Mouse (Mus musculus) kidney, postnatal 36 days (tissue): ENCODE data around the gene Rhbdf2.
A peak's percentile ranks its signal among the peaks of the same experiment; 100 is the strongest.

Experiments
- DNase-seq, 2 experiments: peaks; one replicate each; pipeline ENCODE4 v3.0.0; 2021 to 2022; ENCODE audit warnings: mixed read lengths in 2 of 2

The Rhbdf2 gene

DNA sequence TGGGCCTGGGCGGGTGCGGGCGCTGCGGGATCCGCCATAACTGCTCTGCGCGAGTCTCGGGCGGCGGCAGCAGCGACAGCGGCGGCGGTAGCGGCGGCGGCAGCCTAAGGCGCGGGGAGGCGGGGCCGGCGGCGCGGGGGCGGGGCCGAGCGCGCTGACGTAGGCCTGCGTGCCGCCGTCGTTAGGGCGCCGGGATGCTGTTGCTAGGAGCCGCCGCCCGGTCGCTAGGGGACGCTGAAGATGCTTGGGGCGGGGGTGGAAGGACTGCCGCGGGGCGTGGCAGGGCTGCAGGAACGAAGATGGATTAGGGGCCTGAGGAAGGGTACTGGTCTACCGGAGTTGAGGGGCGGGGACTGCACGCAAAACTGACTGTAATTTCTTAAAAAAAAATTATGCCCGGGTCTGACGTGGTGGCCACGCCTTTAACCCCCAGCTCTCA, 45.4 kb downstream of the Rhbdf2 start, which contains the start of gene Ube2o:
Gene Ube2o (minus strand): TSS at position 72 of the 439 bp plus-strand sequence.
- peak; percentile 85 to 94 for DNase-seq

GRCm38 (mm10) chr11:116580711-116581375, 46.0 kb downstream of the Rhbdf2 start:
- peak; percentile 32 to 70 for DNase-seq

DNA sequence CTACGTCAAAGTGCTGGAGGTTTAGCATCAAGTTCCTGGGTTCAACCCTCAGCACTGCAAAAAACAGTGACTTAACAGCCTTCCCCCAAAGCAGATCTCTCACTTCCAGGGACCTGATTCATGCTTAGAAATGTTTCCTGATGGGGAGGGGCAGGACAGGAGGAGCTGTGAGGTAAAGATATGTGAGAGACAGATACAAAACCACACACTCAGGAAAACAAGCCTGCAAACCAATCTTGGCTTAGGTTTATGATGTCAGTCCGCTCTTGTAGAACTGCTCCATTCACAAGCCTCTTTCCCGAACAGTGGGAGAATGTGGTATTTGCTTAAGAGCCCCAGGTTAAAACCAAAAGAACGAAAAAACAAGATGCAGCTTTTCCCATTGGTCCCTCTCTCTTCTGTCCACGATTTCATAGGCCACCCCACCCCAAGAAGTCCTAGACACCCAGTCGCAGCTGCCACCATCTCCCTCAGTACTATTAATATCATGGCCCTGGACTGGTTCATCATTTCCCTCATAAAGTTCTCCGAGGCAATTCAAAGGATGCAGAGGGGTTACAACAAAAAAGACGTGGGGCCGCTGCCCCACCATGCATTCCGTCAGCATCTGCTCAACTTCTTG, 46.7 kb downstream of the Rhbdf2 start:
- no peak for DNase-seq

GRCm38 (mm10) chr11:116579280-116579679, 47.5 kb downstream of the Rhbdf2 start:
- no peak for DNase-seq

- no peak for DNase-seq
These were observed 51.4 kb downstream of the Rhbdf2 start for GRCm38 (mm10) chr11:116575396-116575795.

DNA sequence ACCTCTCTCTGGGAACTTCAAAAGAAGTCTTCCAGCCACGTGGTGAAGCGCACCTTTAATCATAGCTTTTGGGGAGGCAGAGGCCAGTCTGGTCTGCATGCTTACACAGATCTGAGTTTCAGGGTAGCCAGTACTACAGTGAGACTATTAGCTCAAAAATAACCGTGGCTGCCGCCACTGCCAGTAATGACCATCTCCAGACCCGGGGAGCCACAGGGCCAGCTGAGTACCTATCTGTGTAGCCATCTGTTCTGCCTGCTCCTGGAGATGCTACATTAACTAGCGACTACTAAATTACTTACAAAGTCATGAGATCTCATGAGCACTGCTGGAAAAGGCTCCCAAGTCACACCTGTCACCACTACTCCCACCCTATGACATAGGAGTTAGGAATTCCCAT, 51.8 kb downstream of the Rhbdf2 start:
- no peak for DNase-seq

DNA sequence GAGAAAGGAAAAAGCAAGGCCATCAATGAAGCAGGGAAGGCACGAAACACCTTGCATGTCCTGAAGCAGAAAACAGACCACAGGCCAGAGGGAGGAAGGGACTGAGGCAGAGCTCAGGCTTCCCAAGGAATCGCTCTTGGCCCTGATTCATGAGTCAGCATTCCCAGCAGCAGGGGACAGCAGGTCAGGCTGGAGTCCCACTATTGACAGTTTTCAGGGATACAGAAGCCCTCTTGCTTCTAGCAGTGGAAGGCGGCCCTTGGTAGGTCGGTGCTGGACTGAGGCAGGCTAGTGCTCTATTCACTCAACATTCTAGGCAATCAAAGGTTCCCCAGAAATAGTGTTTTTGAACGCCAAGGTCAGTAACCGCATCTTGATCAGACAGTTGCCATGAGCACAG, 52.3 kb downstream of the Rhbdf2 start:
- no peak for DNase-seq

DNA sequence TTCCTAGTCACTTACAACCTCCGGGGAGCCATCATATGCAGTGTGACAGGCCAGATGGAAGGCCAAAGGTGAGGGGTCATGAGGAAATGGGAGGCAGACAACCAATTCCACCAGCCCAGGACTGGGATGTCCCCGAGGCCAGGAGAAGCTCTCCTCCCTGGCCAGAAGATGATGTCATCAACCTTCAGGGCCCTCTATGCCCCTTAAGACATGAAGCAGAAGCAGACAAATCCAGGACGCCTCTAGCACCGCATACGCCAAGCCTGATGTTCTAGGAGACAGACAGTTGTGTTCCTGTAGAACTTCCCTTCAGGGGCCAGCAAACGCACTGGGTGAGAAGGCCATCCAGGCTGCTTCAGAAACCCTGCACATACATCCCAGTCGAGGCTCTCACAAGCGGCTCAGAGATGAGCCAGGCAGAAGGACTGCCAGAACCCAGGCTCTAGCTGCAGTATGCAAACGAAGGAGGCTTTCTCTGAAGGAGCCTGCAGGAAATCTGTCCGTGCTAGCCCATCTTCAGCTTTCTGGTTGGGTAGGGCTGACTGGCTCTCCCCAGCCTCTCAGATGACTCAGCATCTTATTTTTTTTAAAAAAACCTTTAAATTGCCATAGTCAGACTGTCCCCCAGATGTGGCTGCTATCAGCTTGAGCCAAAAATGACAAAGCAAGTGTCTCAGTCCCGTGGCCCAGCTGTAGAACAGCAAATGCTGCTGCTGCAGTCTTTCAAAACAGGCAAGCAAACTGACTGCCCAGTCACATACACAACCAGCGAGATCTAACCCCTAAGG, 53.9 kb downstream of the Rhbdf2 start:
- no peak for DNase-seq

GRCm38 (mm10) chr11:116571767-116572679, 54.8 kb downstream of the Rhbdf2 start:
- DNase-seq = no peak

GRCm38 (mm10) chr11:116570821-116571220, 56.0 kb downstream of the Rhbdf2 start:
- DNase-seq = no peak

- no peak for DNase-seq
These were observed 59.3 kb downstream of the Rhbdf2 start for GRCm38 (mm10) chr11:116567531-116567930.

- DNase-seq = no peak
These were observed 61.4 kb downstream of the Rhbdf2 start for GRCm38 (mm10) chr11:116565283-116566041.

DNA sequence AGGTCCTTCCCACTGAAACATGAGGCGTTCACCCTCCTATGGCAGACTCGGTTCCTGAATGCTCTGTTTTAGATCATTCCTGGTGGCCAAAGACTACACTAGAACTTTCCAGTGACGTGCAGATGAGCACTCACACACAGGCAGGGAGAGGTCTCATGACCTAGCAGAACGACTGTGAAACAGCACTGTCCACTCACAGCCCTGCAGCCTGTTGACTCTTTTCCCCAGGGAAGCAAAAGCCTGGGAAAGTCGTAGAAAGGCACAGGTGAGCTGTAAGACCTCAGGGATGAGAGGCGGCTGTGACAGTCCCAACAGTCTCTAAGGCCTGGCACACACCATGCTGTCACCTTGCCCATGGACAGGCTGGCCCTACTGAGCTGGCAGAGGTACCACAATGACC, 70.5 kb downstream of the Rhbdf2 start:
- no peak for DNase-seq

DNA sequence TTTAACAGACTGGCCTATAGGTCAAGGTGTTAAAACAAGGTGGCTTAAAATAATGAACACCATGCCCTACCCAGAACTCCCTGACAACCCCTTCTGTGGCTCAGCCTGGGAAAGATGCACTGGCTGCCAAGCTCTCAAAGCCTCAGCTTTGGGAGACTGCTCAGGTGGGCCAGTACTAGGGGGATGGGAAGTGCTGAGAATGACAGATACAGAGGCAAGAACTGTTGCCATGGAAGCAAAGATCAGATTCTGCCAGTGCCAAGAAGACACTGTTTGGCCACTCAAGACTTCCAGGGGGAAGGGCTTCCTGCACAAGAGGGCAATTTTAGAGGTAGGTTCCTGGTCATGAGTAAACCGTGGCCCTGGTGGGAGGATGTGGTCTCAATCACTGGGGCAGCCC, 71.2 kb downstream of the Rhbdf2 start:
- DNase-seq = no peak

DNA sequence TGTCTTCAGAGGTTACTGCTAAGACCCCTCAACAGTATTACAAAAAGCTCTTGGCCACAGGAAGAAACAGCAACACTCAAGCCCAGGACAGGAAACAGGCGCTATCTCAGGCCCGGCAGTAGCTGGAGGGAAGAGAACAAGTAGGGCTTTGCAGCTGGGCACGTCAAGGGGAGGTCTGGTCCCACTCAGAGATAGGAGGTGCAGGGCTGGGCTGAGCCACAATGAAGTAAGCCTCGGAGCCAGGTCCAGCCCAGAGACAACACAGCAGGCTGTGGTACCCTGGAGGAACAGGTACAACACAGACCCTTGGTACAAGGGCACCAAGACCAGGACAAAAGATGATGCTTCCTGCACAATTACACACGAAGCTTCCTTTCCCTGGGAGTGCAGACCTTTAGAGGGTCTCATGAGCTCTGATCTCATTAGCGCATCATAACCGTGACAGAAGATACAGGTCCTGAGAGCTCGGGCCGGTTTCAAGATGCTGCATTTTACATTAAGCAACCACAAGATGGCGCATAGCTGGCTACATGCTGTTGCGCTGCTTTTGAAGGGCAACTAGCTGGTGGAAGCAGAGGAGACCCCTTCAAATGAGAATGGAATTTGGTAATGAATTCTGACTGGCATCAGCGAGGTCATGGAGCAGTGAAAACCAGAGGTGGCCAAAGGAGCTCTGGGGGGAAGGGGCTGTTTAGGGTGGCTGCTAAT, 72.5 kb downstream of the Rhbdf2 start:
- peak; percentile 49 to 58 for DNase-seq

GRCm38 (mm10) chr11:116552194-116552593, 74.6 kb downstream of the Rhbdf2 start:
- DNase-seq = no peak

- DNase-seq = peak; percentile 20 to 22
These were observed 76.1 kb downstream of the Rhbdf2 start for GRCm38 (mm10) chr11:116550748-116551147.

DNA sequence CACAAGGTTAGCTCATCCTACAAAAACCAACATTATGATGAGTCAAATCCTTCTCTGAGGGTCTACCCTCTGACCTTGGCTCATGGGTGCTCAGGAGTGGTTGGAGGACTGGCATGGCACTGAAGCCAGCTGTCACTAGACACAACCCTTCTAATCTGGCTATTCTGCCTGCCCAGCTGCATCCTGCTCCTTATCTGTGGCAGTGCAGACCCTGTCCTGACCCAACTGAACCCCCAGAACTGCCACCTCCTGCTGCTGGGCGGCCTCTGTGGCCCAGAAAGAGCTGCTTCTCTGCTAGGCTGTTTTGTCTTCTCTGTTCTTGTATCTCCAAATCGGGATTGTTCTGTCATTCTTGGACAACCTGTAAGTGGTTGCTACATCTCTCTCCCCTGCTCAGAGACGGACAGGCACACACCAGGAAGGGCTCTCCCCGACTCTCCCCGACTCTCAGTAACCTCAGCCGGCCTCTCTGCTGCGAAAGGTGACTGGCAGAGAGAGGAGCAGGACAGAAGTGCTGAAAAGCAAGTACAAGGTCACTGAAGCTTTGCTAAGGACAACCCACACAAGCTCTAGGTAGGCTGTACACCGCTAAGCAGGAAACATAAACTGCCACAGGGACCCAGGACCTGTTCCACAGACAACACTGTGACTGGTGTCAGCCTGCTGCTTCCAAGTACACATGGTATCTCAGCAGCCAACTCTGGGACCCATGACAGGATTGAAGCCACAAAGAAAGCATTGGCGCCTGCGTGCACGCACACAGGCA, 77.4 kb downstream of the Rhbdf2 start:
- no peak for DNase-seq

DNA sequence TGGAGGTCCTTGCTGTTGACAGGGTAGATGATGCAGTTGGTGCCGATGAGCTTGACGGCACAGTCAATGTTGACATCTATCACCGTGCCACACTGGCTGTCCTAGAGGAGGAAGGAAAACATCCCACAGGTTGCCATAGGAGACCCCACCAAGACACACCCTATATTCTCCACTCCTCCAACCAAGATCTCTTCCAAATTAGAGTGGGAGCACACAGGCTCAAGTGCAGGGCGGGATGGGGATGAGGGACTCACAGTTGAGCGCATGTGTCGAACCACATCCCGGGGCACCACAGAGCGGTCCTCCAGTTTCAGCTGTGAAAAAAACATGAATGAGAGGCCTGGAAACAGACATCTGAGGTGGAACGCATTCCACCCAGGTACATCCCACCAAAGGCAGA, 78.0 kb downstream of the Rhbdf2 start:
- DNase-seq = no peak
